Mouse (Mus musculus) CH12.LX (cell line): ENCODE results near the gene Samd1. TPM values are rescaled to one million over a fixed set of nuclear protein-coding genes. Genes with fewer than 3 reads are reported as not detected.

Experiments
- DNase-seq: peaks from one replicate; pipeline ENCODE4 v3.0.0-alpha.2; 2013; ENCODE audit errors: extremely low read depth
- H3K27ac ChIP-seq: 2 replicates; pipeline ENCODE4 v1.5.1; 2012; ENCODE audit warnings: low read depth, mild to moderate bottlenecking, control low read depth, moderate library complexity; ENCODE audit not compliant: insufficient read depth
- H3K27me3 ChIP-seq: replicated peaks from 2 replicates; pipeline ENCODE3; 2012; ENCODE audit warnings: inconsistent platforms
- H3K36me3 ChIP-seq, 2 experiments: replicated peaks in 1 of 2; 2 replicates each; pipeline versions ENCODE3 to v1.6.1; 2012; ENCODE audit warnings: inconsistent platforms in 1 of 2, low read length in 1 of 2, mild to moderate bottlenecking in 1 of 2, mixed read lengths in 1 of 2, moderate library complexity in 1 of 2; ENCODE audit not compliant: control insufficient read depth in 1 of 2, insufficient read depth in 1 of 2
- H3K4me1 ChIP-seq, 2 experiments: 2 replicates each; pipeline ENCODE4 v1.6.1; 2012; ENCODE audit warnings: inconsistent platforms in 1 of 2, moderate library complexity in 1 of 2; ENCODE audit not compliant: insufficient read depth in 2 of 2, control insufficient read depth in 1 of 2
- H3K4me2 ChIP-seq: 2 replicates; pipeline ENCODE4 v1.6.1; 2012; ENCODE audit warnings: low read depth, mild to moderate bottlenecking, control low read depth; ENCODE audit not compliant: poor library complexity, insufficient read depth, severe bottlenecking
- H3K4me3 ChIP-seq, 3 experiments: fragments of 150-350 bp in 1 of 3; sonication (generic) in 1 of 3; replicated peaks in 1 of 3; 2 replicates each; pipeline versions ENCODE3 to v1.5.1; 2011 to 2012; ENCODE audit warnings: low read depth in 2 of 3, low read length in 2 of 3, mild to moderate bottlenecking in 2 of 3, moderate library complexity in 2 of 3, control low read depth in 1 of 3, improper control_type of control experiment in 1 of 3, inconsistent platforms in 1 of 3, mixed read lengths in 1 of 3; ENCODE audit not compliant: poor library complexity in 1 of 3
- H3K79me2 ChIP-seq: replicated peaks from 2 replicates; pipeline ENCODE4 v1.6.1; 2012; ENCODE audit warnings: mild to moderate bottlenecking, moderate library complexity; ENCODE audit not compliant: control insufficient read depth, poor library complexity, insufficient read depth, severe bottlenecking; ENCODE audit errors: extremely low read depth
- H3K9ac ChIP-seq: 2 replicates; pipeline ENCODE4 v1.6.1; 2012; ENCODE audit warnings: low read depth, mild to moderate bottlenecking, control low read depth, moderate library complexity; ENCODE audit not compliant: insufficient read depth
- H3K9me3 ChIP-seq: replicated peaks from 2 replicates; pipeline ENCODE3; 2012; ENCODE audit warnings: low read length, inconsistent platforms, mixed read lengths
- BHLHE40 ChIP-seq: IDR thresholded peaks from 2 replicates; pipeline ENCODE4 v1.6.1; 2011; ENCODE audit warnings: mild to moderate bottlenecking, low read depth, low read length, improper control_type of control experiment
- CHD2 ChIP-seq: IDR thresholded peaks from 2 replicates; pipeline ENCODE4 v1.6.1; 2011; ENCODE audit warnings: low read length, improper control_type of control experiment
- CTCF ChIP-seq, 2 experiments: IDR thresholded peaks in 1 of 2; conservative IDR thresholded peaks in 1 of 2; 2 replicates each; pipeline ENCODE4 v1.5.1; 2011 to 2012; ENCODE audit warnings: low read depth in 2 of 2, low read length in 2 of 2, improper control_type of control experiment in 1 of 2, inconsistent platforms in 1 of 2, mild to moderate bottlenecking in 1 of 2, moderate library complexity in 1 of 2
- E2F4 ChIP-seq: IDR thresholded peaks from 2 replicates; pipeline ENCODE4 v1.6.1; 2011; ENCODE audit warnings: low read depth, low read length, improper control_type of control experiment; ENCODE audit not compliant: insufficient replicate concordance
- ELF1 ChIP-seq: IDR thresholded peaks from 2 replicates; pipeline ENCODE4 v1.6.1; 2014; ENCODE audit warnings: low read depth, mild to moderate bottlenecking, inconsistent platforms, low read length, improper control_type of control experiment
- EP300 ChIP-seq: IDR thresholded peaks from 2 replicates; pipeline ENCODE4 v1.6.1; 2011; ENCODE audit warnings: low read length, improper control_type of control experiment
- ETS1 ChIP-seq: conservative IDR thresholded peaks from 2 replicates; pipeline ENCODE4 v1.6.1; 2012; ENCODE audit warnings: low read depth, mild to moderate bottlenecking, inconsistent platforms, low read length, improper control_type of control experiment, moderate library complexity
- GABPA ChIP-seq: IDR thresholded peaks from 2 replicates; pipeline ENCODE4 v1.6.1; 2012; ENCODE audit warnings: low read depth, low read length, improper control_type of control experiment, inconsistent platforms; ENCODE audit not compliant: insufficient replicate concordance
- HCFC1 ChIP-seq: IDR thresholded peaks from 2 replicates; pipeline ENCODE4 v1.6.1; 2012; ENCODE audit warnings: low read depth, mild to moderate bottlenecking, inconsistent platforms, low read length, improper control_type of control experiment
- IRF4 ChIP-seq: IDR thresholded peaks from 2 replicates; pipeline ENCODE4 v1.6.1; 2014; ENCODE audit warnings: low read depth, mild to moderate bottlenecking, inconsistent platforms, low read length, improper control_type of control experiment
- JUN ChIP-seq: IDR thresholded peaks from 2 replicates; pipeline ENCODE4 v1.6.1; 2011; ENCODE audit warnings: low read depth, mild to moderate bottlenecking, low read length, improper control_type of control experiment, moderate library complexity; ENCODE audit not compliant: insufficient read depth
- KAT2A ChIP-seq: IDR thresholded peaks from 2 replicates; pipeline ENCODE4 v1.6.1; 2012; ENCODE audit warnings: low read length, improper control_type of control experiment, inconsistent platforms; ENCODE audit not compliant: insufficient replicate concordance
- MAFK ChIP-seq: IDR thresholded peaks from 2 replicates; pipeline ENCODE4 v1.6.1; 2011; ENCODE audit warnings: low read length, improper control_type of control experiment; ENCODE audit not compliant: insufficient replicate concordance
- MAX ChIP-seq: IDR thresholded peaks from 2 replicates; pipeline ENCODE4 v1.6.1; 2011; ENCODE audit warnings: low read length, improper control_type of control experiment
- MAZ ChIP-seq: IDR thresholded peaks from 2 replicates; pipeline ENCODE4 v1.6.1; 2012; ENCODE audit warnings: low read depth, mild to moderate bottlenecking, inconsistent platforms, low read length, improper control_type of control experiment, moderate library complexity
- MXI1 ChIP-seq: IDR thresholded peaks from 2 replicates; pipeline ENCODE4 v1.6.1; 2011; ENCODE audit warnings: mild to moderate bottlenecking, low read depth, low read length, improper control_type of control experiment
- NELFE ChIP-seq: IDR thresholded peaks from 2 replicates; pipeline ENCODE4 v1.6.1; 2011; ENCODE audit warnings: low read depth, low read length, improper control_type of control experiment
- NRF1 ChIP-seq: IDR thresholded peaks from 2 replicates; pipeline ENCODE4 v1.6.1; 2014; ENCODE audit warnings: low read depth, mild to moderate bottlenecking, inconsistent platforms, low read length, improper control_type of control experiment, moderate library complexity
- POLR2AphosphoS2 ChIP-seq: IDR thresholded peaks from 2 replicates; pipeline ENCODE4 v1.6.1; 2011; ENCODE audit warnings: low read depth, low read length, improper control_type of control experiment
- RAD21 ChIP-seq: IDR thresholded peaks from 2 replicates; pipeline ENCODE4 v1.6.1; 2011; ENCODE audit warnings: low read depth, mild to moderate bottlenecking, low read length, improper control_type of control experiment, moderate library complexity
- SIN3A ChIP-seq: IDR thresholded peaks from 2 replicates; pipeline ENCODE4 v1.6.1; 2012; ENCODE audit warnings: low read length, improper control_type of control experiment, inconsistent platforms
- SMC3 ChIP-seq: IDR thresholded peaks from 2 replicates; pipeline ENCODE4 v1.6.1; 2011; ENCODE audit warnings: low read depth, low read length, improper control_type of control experiment
- TBP ChIP-seq: conservative IDR thresholded peaks from 2 replicates; pipeline ENCODE4 v1.6.1; 2011; ENCODE audit warnings: low read depth, low read length, improper control_type of control experiment
- TCF12 ChIP-seq: IDR thresholded peaks from 2 replicates; pipeline ENCODE4 v1.6.1; 2014; ENCODE audit warnings: low read depth, mild to moderate bottlenecking, inconsistent platforms, low read length, improper control_type of control experiment
- UBTF ChIP-seq: IDR thresholded peaks from 2 replicates; pipeline ENCODE4 v1.6.1; 2012; ENCODE audit warnings: low read depth, mild to moderate bottlenecking, inconsistent platforms, low read length, improper control_type of control experiment, moderate library complexity
- USF1 ChIP-seq: IDR thresholded peaks from 2 replicates; pipeline ENCODE4 v1.6.1; 2014; ENCODE audit warnings: low read depth, mild to moderate bottlenecking, inconsistent platforms, low read length, improper control_type of control experiment
- ZKSCAN1 ChIP-seq: IDR thresholded peaks from 2 replicates; pipeline ENCODE4 v1.6.1; 2012; ENCODE audit warnings: low read depth, inconsistent platforms, low read length, improper control_type of control experiment, borderline replicate concordance
- ZMIZ1 ChIP-seq: IDR thresholded peaks from 2 replicates; pipeline ENCODE4 v1.6.1; 2012; ENCODE audit warnings: low read depth, mild to moderate bottlenecking, inconsistent platforms, low read length, improper control_type of control experiment
- ZNF384 ChIP-seq: IDR thresholded peaks from 2 replicates; pipeline ENCODE4 v1.6.1; 2012; ENCODE audit warnings: low read depth, low read length, improper control_type of control experiment, inconsistent platforms
- dilution Hi-C: fragments of 300-500 bp; cut with MboI; formaldehyde crosslinking; loops from 2 replicates; pipeline ENCODE4 v1.14.3; 2020; ENCODE audit warnings: low sequenced_read_pairs; ENCODE audit not compliant: extremely low pct_unique_long_range_greater_than_20kb, extremely low pct_ligation_motif_present
- in situ Hi-C: fragments of 300-500 bp; cut with MboI; formaldehyde crosslinking; loops from 3 replicates; pipeline ENCODE4 v1.14.3; 2019; ENCODE audit warnings: low sequenced_read_pairs, low pct_ligation_motif_present, low pct_unique_long_range_greater_than_20kb, mixed read lengths
- polyA plus RNA-seq: library from polyadenylated mRNA; unstranded; fragments of >175 nt; gene quantifications from 2 replicates; pipeline ENCODE4 v1.2.1, GENCODE M21; 2012; ENCODE audit warnings: low read depth; ENCODE audit not compliant: insufficient read length
- total RNA-seq, 2 experiments: library from RNA; depleted of rRNA; stranded (reverse); fragments of 300-350 nt in 1 of 2; fragments of >200 nt in 1 of 2; gene quantifications; 2 replicates each; pipeline ENCODE4 v1.2.3; 2012 to 2014

The Samd1 gene
- total and polyA plus RNA-seq, 3 experiments, result 42.1 to 54.5 (median 42.3) TPM

- H3K9me3 ChIP-seq, result no peaks in the 10 kb centered on the region
- no peaks in the 10 kb centered on the region for H3K79me2 ChIP-seq
- dilution Hi-C loops (no loop called here), in situ Hi-C loops (no loop called here)
- TF ChIP-seq TCF12, result no peak
- no peak for TF ChIP-seq MAFK
- TF ChIP-seq USF1, result no peak
- no peak for TF ChIP-seq BHLHE40
- no peak for TF ChIP-seq JUN
- no peak for TF ChIP-seq NELFE
- no peak for TF ChIP-seq CTCF (conservative IDR thresholded peaks at IDR 0.05 in 1 of 2, IDR thresholded peaks at IDR 0.05 in 1 of 2; ENCODE audit: low read depth in 2 of 2, low read length in 2 of 2)
- TF ChIP-seq ZNF384, result no peak
- TF ChIP-seq UBTF, result no peak
- no peak for TF ChIP-seq SMC3
- TF ChIP-seq MAZ, result no peak
- TF ChIP-seq TBP, result no peak
- TF ChIP-seq HCFC1, result no peak
- no peak for TF ChIP-seq MXI1
- no peak for TF ChIP-seq NRF1
- no peak for TF ChIP-seq ETS1
- no peak for TF ChIP-seq KAT2A
- no peak for TF ChIP-seq POLR2AphosphoS2
- no peak for TF ChIP-seq ZKSCAN1
- no peak for TF ChIP-seq GABPA
- no peak overlapping the region for H3K9ac ChIP-seq
- no peak overlapping the region for H3K4me2 ChIP-seq
- H3K4me1 ChIP-seq, result no peaks in the 10 kb centered on the region
- H3K36me3 ChIP-seq, result no peaks in the 10 kb centered on the region
- no peak overlapping the region for H3K4me3 ChIP-seq
- peaks cover 28% of the 10 kb centered on the region for H3K27me3 ChIP-seq
- H3K27ac ChIP-seq, result no peak overlapping the region
- DNase-seq, result no peak
Observed at GRCm38 (mm10) chr8:84021569-84021968, 24.1 kb downstream of the Samd1 start.

DNA sequence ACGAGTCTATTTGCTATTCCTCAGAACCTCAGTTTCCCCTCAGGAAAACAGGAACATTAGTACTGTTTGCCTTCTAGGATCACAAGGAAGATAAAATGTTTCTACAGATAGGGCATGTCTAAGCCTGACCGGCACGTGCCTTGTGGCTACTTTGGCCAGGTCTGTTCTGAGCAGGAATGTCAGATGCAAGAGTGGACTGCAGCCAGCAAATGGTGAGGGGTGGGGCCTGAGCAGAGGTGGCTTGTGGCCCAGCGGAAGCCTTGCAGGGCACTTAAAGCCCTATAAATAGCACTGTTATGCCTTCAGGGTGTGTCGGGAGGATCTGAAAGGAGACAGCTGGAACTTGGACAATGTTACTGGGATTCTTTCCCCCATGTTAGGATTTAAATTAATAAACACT, 25.6 kb downstream of the Samd1 start:
- DNase-seq, result no peak
- in situ Hi-C loops (no loop called here), dilution Hi-C loops (no loop called here)
- Histone ChIP-seq H3K4me3 (no peak overlapping the region), H3K27ac (no peak overlapping the region), H3K9ac (no peak overlapping the region), H3K36me3 (no peaks in the 10 kb centered on the region), H3K27me3 (peaks cover 26% of the 10 kb centered on the region), H3K4me1 (peaks cover 0 to 4% of the 10 kb centered on the region in 2 experiments; a peak in 2 of 4 replicates), H3K9me3 (no peaks in the 10 kb centered on the region), H3K4me2 (no peak overlapping the region), H3K79me2 (no peaks in the 10 kb centered on the region)
- no peak for TF ChIP-seq UBTF
- TF ChIP-seq MAX, result no peak
- no peak for TF ChIP-seq ZMIZ1
- TF ChIP-seq E2F4, result no peak
- no peak for TF ChIP-seq ETS1
- no peak for TF ChIP-seq EP300
- no peak for TF ChIP-seq SIN3A
- no peak for TF ChIP-seq JUN
- no peak for TF ChIP-seq ELF1
- no peak for TF ChIP-seq IRF4
- no peak for TF ChIP-seq MXI1
- TF ChIP-seq GABPA, result no peak
- TF ChIP-seq USF1, result no peak
- TF ChIP-seq TCF12, result no peak
- no peak for TF ChIP-seq ZNF384
- TF ChIP-seq RAD21, result no peak
- TF ChIP-seq CHD2, result no peak
